Mouse (Mus musculus): Measurements from ENCODE around the gene Bcor. TPM values are rescaled to one million over a fixed set of nuclear protein-coding genes. Genes with fewer than 3 reads are reported as not detected.

The Bcor gene
- polyA plus RNA-seq, 1 experiment, result 6.4 TPM

- WGBS, result 6% methylated on average over 42 of the region's 75 CpGs
- no peak for TF ChIP-seq CTCF (conservative IDR thresholded peaks at IDR 0.05; ENCODE audit: insufficient read depth, insufficient read length, low read depth, low read length)
- TF ChIP-seq POLR2A (IDR thresholded peaks at IDR 0.05; ENCODE audit: low read depth, low read length), result no peak
- H3K36me3 ChIP-seq (ENCODE audit: control insufficient read depth, insufficient read depth, low read length), result no peaks in the 10 kb centered on the region
- peak overlapping the region; percentile 56 for H3K4me3 ChIP-seq (ENCODE audit: insufficient read depth, low read depth, low read length)
- H3K27ac ChIP-seq (ENCODE audit: insufficient read depth, low read depth, low read length), result no peak overlapping the region; the same call in 1 of the 2 replicates
- 0 out of 2 replicates have a peak, but pooled peaks cover 3% of the 10 kb centered on the region for H3K4me1 ChIP-seq (ENCODE audit: control insufficient read depth, insufficient read depth, low read length)
- peak; percentile 75 for DNase-seq
- no peaks in the 10 kb centered on the region for H3K27me3 ChIP-seq (replicated peaks; ENCODE audit: control insufficient read depth, insufficient read depth, low read length)
These were observed 24.7 kb downstream of the Bcor start for GRCm38 (mm10) chrX:12135121-12136111.

GRCm38 (mm10) chrX:12134541-12134940 is 25.6 kb downstream of the Bcor start:
- no peak for TF ChIP-seq POLR2A (IDR thresholded peaks at IDR 0.05; ENCODE audit: low read depth, low read length)
- TF ChIP-seq CTCF (conservative IDR thresholded peaks at IDR 0.05; ENCODE audit: insufficient read depth, insufficient read length, low read depth, low read length), result no peak
- H3K27me3 ChIP-seq (replicated peaks; ENCODE audit: control insufficient read depth, insufficient read depth, low read length), result no peaks in the 10 kb centered on the region
- H3K4me1 ChIP-seq (ENCODE audit: control insufficient read depth, insufficient read depth, low read length), result 0 out of 2 replicates have a peak, but pooled peaks cover 3% of the 10 kb centered on the region
- 35% methylated on average over 19 of the region's 19 CpGs for WGBS
- H3K27ac ChIP-seq (ENCODE audit: insufficient read depth, low read depth, low read length), result no peak overlapping the region; the same call in 1 of the 2 replicates
- peak overlapping the region; percentile 56; the same call in 1 of the 2 replicates for H3K4me3 ChIP-seq (ENCODE audit: insufficient read depth, low read depth, low read length)
- peak; percentile 59 for DNase-seq
- no peaks in the 10 kb centered on the region for H3K36me3 ChIP-seq (ENCODE audit: control insufficient read depth, insufficient read depth, low read length)

- Histone ChIP-seq H3K36me3 (ENCODE audit: control insufficient read depth, insufficient read depth, low read length) (no peaks in the 10 kb centered on the region), H3K4me3 (ENCODE audit: insufficient read depth, low read depth, low read length) (no peak overlapping the region), H3K27me3 (replicated peaks; ENCODE audit: control insufficient read depth, insufficient read depth, low read length) (no peaks in the 10 kb centered on the region), H3K4me1 (ENCODE audit: control insufficient read depth, insufficient read depth, low read length) (peaks cover 3% of the 10 kb centered on the region; the same call in 1 of the 2 replicates), H3K27ac (ENCODE audit: insufficient read depth, low read depth, low read length) (no peak overlapping the region)
- 35% methylated on average over 21 of the region's 21 CpGs for WGBS
- no peak for DNase-seq
- TF ChIP-seq CTCF (conservative IDR thresholded peaks at IDR 0.05; ENCODE audit: insufficient read depth, insufficient read length, low read depth, low read length) (no peak), POLR2A (IDR thresholded peaks at IDR 0.05; ENCODE audit: low read depth, low read length) (no peak)
These were observed 26.2 kb downstream of the Bcor start for GRCm38 (mm10) chrX:12133836-12134431.

GRCm38 (mm10) chrX:12133178-12133835 is 26.8 kb downstream of the Bcor start:
- Histone ChIP-seq H3K4me1 (ENCODE audit: control insufficient read depth, insufficient read depth, low read length) (peaks cover 7% of the 10 kb centered on the region; the same call in 1 of the 2 replicates), H3K4me3 (ENCODE audit: insufficient read depth, low read depth, low read length) (peak overlapping the region; percentile 26; the same call in 1 of the 2 replicates), H3K36me3 (ENCODE audit: control insufficient read depth, insufficient read depth, low read length) (no peaks in the 10 kb centered on the region), H3K27me3 (replicated peaks; ENCODE audit: control insufficient read depth, insufficient read depth, low read length) (no peaks in the 10 kb centered on the region), H3K27ac (ENCODE audit: insufficient read depth, low read depth, low read length) (no peak overlapping the region)
- TF ChIP-seq POLR2A (IDR thresholded peaks at IDR 0.05; ENCODE audit: low read depth, low read length) (no peak), CTCF (conservative IDR thresholded peaks at IDR 0.05; ENCODE audit: insufficient read depth, insufficient read length, low read depth, low read length) (no peak)
- DNase-seq, result peak; percentile 41
- 5% methylated on average over 49 of the region's 49 CpGs for WGBS

GRCm38 (mm10) chrX:12132541-12133177 is 27.5 kb downstream of the Bcor start:
- Histone ChIP-seq H3K27ac (ENCODE audit: insufficient read depth, low read depth, low read length) (no peak overlapping the region), H3K4me1 (ENCODE audit: control insufficient read depth, insufficient read depth, low read length) (peaks cover 7% of the 10 kb centered on the region; the same call in 1 of the 2 replicates), H3K36me3 (ENCODE audit: control insufficient read depth, insufficient read depth, low read length) (no peaks in the 10 kb centered on the region), H3K4me3 (ENCODE audit: insufficient read depth, low read depth, low read length) (no peak overlapping the region), H3K27me3 (replicated peaks; ENCODE audit: control insufficient read depth, insufficient read depth, low read length) (no peaks in the 10 kb centered on the region)
- no peak for DNase-seq
- TF ChIP-seq CTCF (conservative IDR thresholded peaks at IDR 0.05; ENCODE audit: insufficient read depth, insufficient read length, low read depth, low read length) (no peak), POLR2A (IDR thresholded peaks at IDR 0.05; ENCODE audit: low read depth, low read length) (no peak)
- 52% methylated on average over 8 of the region's 8 CpGs for WGBS
